Mouse (Mus musculus): ENCODE measurements around the gene Fli1. TPM values are rescaled to one million over a fixed set of nuclear protein-coding genes. Genes with fewer than 3 reads are reported as not detected.

Fli1 gene
- polyA plus RNA-seq, 1 experiment from 2014 or later, result 1.4 TPM

DNA sequence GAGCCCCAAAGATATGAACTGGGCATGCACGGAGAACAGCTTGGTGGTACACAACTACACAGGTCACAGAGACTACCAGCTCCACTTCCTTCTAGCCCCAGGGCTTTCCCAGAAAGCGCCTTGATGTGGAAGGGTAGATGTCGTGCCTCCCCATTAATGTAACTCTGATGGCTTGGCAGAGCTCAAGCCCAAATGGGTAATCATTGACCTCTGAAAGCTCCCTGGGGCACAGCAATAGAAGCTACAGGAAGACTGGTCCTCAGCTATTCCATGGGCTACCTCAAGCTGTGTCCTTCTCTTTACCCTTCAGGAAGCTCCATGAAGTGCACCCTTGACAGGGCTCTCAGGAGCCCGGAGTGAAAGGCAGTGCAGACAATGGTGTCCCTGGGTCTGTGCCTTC lies 157.8 kb downstream of the Fli1 start:
- in situ Hi-C loops (cut with MboI; ENCODE audit: low pct_unique_long_range_greater_than_20kb), result no loop called here
- TF ChIP-seq CTCF (IDR thresholded peaks at IDR 0.05), result no peak
- H3K27me3 ChIP-seq, result no peaks in the 10 kb centered on the region
- no peak for ATAC-seq
- DNase-seq (ENCODE audit: low read depth, low spot score), result no peak
- ChIA-PET POLR2A (no interaction called here), CTCF (interaction anchor here (0.8 to 1.4 kb wide), 3 partner anchors 14 to 32 kb away, joined by 3 read pairs; no protein-coding TSS in a partner anchor)

DNA sequence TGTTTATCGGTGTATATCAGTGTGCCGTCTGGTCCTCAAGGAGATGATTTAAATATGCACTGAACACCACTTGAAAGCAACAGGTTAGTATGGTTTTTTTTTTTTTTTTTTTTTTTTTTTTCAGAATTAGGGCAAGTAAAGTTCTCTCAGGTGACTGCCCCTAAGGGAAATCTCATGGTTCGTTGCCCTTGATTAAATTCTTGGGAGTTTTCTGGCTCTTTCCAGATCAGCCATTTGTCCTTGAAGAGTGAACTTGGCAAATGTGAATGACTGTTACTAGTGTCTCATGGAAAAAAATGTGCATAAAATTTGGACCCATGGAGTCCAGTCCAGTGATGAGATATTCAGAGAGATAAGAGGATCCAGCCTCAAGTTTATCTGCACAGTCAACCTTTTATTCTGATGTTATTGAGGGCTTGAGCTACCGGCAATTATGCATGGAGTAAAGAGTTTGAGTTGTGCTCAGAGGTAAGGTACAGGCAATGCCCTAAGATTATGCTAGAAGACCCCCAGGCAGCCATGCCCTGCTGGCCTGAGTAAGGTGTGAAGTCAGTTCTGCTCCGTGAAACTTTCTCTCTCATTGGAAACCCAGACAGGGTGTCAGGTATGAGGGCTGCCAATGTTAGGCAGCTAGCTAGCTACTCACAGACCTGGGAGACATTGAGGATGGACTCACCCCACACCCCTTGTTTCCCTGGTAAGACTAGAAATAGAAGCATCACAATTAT lies 165.6 kb downstream of the Fli1 start:
- CTCF ChIA-PET, result interaction anchor here (1.0 to 1.7 kb wide), 2 partner anchors 11 to 105 kb away, joined by 3 read pairs; no protein-coding TSS in a partner anchor
- no peak for ATAC-seq
- in situ Hi-C loops (cut with MboI; ENCODE audit: low pct_unique_long_range_greater_than_20kb), result no loop called here

DNA sequence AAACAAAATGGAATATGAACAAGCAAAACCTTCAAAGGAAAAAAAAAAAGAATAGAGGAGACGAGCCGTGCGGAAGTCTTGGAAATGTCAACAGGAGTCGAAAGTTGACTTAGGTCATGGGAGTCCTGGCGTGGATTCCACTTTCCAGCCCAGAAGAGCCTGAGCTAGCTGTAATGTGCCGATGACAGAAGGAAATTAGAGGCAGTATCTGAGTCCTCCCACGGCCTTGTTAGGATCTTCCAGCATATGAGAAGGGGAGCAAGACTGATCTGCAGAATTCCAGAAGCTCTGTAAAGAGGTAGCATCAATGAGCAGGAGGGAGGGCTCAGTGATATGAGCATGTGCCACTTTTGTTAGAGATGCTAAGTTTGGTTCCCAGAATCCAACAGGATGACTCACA lies 166.6 kb downstream of the Fli1 start:
- no peak for TF ChIP-seq CTCF (IDR thresholded peaks at IDR 0.05)
- ATAC-seq (no peak), DNase-seq (ENCODE audit: low read depth, low spot score) (no peak)
- POLR2A ChIA-PET, result no interaction called here
- H3K27me3 ChIP-seq, result no peaks in the 10 kb centered on the region
- CTCF ChIA-PET, result no interaction called here
- in situ Hi-C loops (cut with MboI; ENCODE audit: low pct_unique_long_range_greater_than_20kb), result no loop called here

More for the DNA sequence above, 165.6 kb downstream of the Fli1 start:
- no peak for TF ChIP-seq CTCF (IDR thresholded peaks at IDR 0.05)
- DNase-seq (ENCODE audit: low read depth, low spot score), result no peak
- H3K27me3 ChIP-seq, result no peaks in the 10 kb centered on the region
- POLR2A ChIA-PET, result no interaction called here

DNA sequence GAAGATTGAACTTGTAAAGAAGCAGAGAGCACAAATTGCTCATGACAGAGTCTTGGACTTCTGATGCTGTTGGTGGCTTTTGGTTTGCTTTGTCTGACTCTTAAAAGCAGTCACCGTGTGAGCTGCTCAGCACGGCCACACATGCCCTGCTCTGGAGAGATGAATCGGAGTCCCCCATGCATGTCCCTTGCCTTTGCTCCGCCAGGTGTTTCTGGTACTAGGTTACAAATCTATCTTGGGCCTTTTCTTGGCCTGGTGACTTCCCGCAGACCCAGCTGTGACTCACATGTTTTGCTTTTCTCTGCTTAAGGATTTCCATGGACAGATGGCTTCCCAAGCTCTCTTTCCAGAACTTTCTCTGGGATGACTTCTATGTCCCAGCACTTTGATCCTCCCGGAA lies 169.0 kb downstream of the Fli1 start:
- no peaks in the 10 kb centered on the region for H3K27me3 ChIP-seq
- DNase-seq (ENCODE audit: low read depth, low spot score), result no peak
- no peak for TF ChIP-seq CTCF (IDR thresholded peaks at IDR 0.05)
- no peak for ATAC-seq
- in situ Hi-C loops (cut with MboI; ENCODE audit: low pct_unique_long_range_greater_than_20kb), result loop anchor here (25.0 kb wide), 1 partner anchor 811 kb away; no protein-coding TSS in a partner anchor
- ChIA-PET POLR2A (no interaction called here), CTCF (interaction anchor here (1.4 kb wide), 1 partner anchor 15 kb away, joined by 3 read pairs; no protein-coding TSS in a partner anchor)

Other genes with a start within 250 kb of the Fli1 start
- gene Kcnj5, start 198.5 kb downstream of the Fli1 start, polyA plus RNA-seq (2021), result not detected
- gene Kcnj1, start 170.4 kb downstream of the Fli1 start, polyA plus RNA-seq (2021), result 0.01 TPM
- gene Ets1, start 93.4 kb upstream of the Fli1 start, polyA plus RNA-seq (2021), result 48.3 TPM

Measured in Patski (cell line).